Mouse (Mus musculus) MEL (cell line): Measurements from ENCODE around the gene Fhl5. TPM values are rescaled to one million over a fixed set of nuclear protein-coding genes. Genes with fewer than 3 reads are reported as not detected.

ENCODE experiments used
- DNase-seq: peaks from one replicate; pipeline ENCODE4 v3.0.0; 2011; ENCODE audit warnings: low read depth, low spot score
- H3K27ac ChIP-seq: 2 replicates; pipeline ENCODE4 v1.5.1; 2012; ENCODE audit warnings: low read depth, mild to moderate bottlenecking, control low read depth, low read length, moderate library complexity; ENCODE audit not compliant: control insufficient read depth
- H3K27me3 ChIP-seq, 2 experiments: fragments of 150-350 bp in 1 of 2; sonication (generic) in 1 of 2; 2 replicates each; pipeline ENCODE4 v1.6.1; 2012; ENCODE audit warnings: low read length in 2 of 2, mild to moderate bottlenecking in 2 of 2, improper control_type of control experiment in 1 of 2, moderate library complexity in 1 of 2; ENCODE audit not compliant: insufficient read depth in 2 of 2, control insufficient read depth in 1 of 2
- H3K36me3 ChIP-seq, 2 experiments: 2 replicates each; pipeline ENCODE4 v1.6.1; 2012 to 2014; ENCODE audit warnings: low read length in 2 of 2, improper control_type of control experiment in 1 of 2, inconsistent platforms in 1 of 2, mild to moderate bottlenecking in 1 of 2; ENCODE audit not compliant: insufficient read depth in 2 of 2, control insufficient read depth in 1 of 2
- H3K4me1 ChIP-seq, 2 experiments: fragments of 150-350 bp in 1 of 2; sonication (generic) in 1 of 2; 2 replicates each; pipeline ENCODE4 v1.6.1; 2012; ENCODE audit warnings: low read length in 2 of 2, improper control_type of control experiment in 1 of 2, mild to moderate bottlenecking in 1 of 2; ENCODE audit not compliant: insufficient read depth in 2 of 2, control insufficient read depth in 1 of 2
- H3K4me3 ChIP-seq, 2 experiments: fragments of 150-350 bp in 1 of 2; sonication (generic) in 1 of 2; 2 replicates each; pipeline ENCODE4 v1.5.1; 2012; ENCODE audit warnings: low read depth in 2 of 2, low read length in 2 of 2, mild to moderate bottlenecking in 2 of 2, moderate library complexity in 2 of 2, control low read depth in 1 of 2, improper control_type of control experiment in 1 of 2; ENCODE audit not compliant: control insufficient read depth in 1 of 2, insufficient read depth in 1 of 2
- H3K79me2 ChIP-seq: 2 replicates; pipeline ENCODE4 v1.6.1; 2012; ENCODE audit warnings: mild to moderate bottlenecking, low read length, moderate library complexity; ENCODE audit not compliant: control insufficient read depth, poor library complexity, insufficient read depth
- H3K9ac ChIP-seq: 2 replicates; pipeline ENCODE4 v1.6.1; 2012; ENCODE audit warnings: low read depth, mild to moderate bottlenecking, control low read depth, low read length, moderate library complexity; ENCODE audit not compliant: control insufficient read depth, poor library complexity, severe bottlenecking
- H3K9me3 ChIP-seq: fragments of 150-350 bp; sonication (generic); replicated peaks from 2 replicates; pipeline ENCODE4 v1.6.1; 2012; ENCODE audit warnings: mild to moderate bottlenecking, low read length, improper control_type of control experiment, moderate library complexity; ENCODE audit not compliant: insufficient read depth
- BHLHE40 ChIP-seq: IDR thresholded peaks from 2 replicates; pipeline ENCODE4 v1.6.1; 2012; ENCODE audit warnings: low read depth, mild to moderate bottlenecking, inconsistent platforms, low read length, improper control_type of control experiment, borderline replicate concordance
- CHD2 ChIP-seq: IDR thresholded peaks from 2 replicates; pipeline ENCODE4 v1.6.1; 2011; ENCODE audit warnings: low read length, improper control_type of control experiment
- CTCF ChIP-seq, 3 experiments: IDR thresholded peaks in 2 of 3; conservative IDR thresholded peaks in 1 of 3; 2 replicates each; pipeline ENCODE4 v1.5.1; 2011 to 2012; ENCODE audit warnings: low read length in 3 of 3, low read depth in 2 of 3, mild to moderate bottlenecking in 2 of 3, improper control_type of control experiment in 1 of 3, inconsistent platforms in 1 of 3, mixed read lengths in 1 of 3, moderate library complexity in 1 of 3; ENCODE audit not compliant: control insufficient read depth in 1 of 3, insufficient read depth in 1 of 3, poor library complexity in 1 of 3, severe bottlenecking in 1 of 3
- ETS1 ChIP-seq: IDR thresholded peaks from 2 replicates; pipeline ENCODE4 v1.6.1; 2012; ENCODE audit warnings: low read depth, mild to moderate bottlenecking, inconsistent platforms, low read length, improper control_type of control experiment, moderate library complexity
- HCFC1 ChIP-seq: IDR thresholded peaks from 2 replicates; pipeline ENCODE4 v1.6.1; 2012; ENCODE audit warnings: low read depth, mild to moderate bottlenecking, inconsistent platforms, low read length, improper control_type of control experiment, moderate library complexity
- JUND ChIP-seq: IDR thresholded peaks from 2 replicates; pipeline ENCODE4 v1.6.1; 2011; ENCODE audit warnings: low read depth, mild to moderate bottlenecking, improper control_type of control experiment, low read length
- MAFK ChIP-seq: IDR thresholded peaks from 2 replicates; pipeline ENCODE4 v1.6.1; 2011; ENCODE audit warnings: low read depth, mild to moderate bottlenecking, low read length, improper control_type of control experiment, borderline replicate concordance
- MYB ChIP-seq: IDR thresholded peaks from 2 replicates; pipeline ENCODE4 v1.6.1; 2011; ENCODE audit warnings: mild to moderate bottlenecking, low read depth, low read length, improper control_type of control experiment
- MYC ChIP-seq: IDR thresholded peaks from 2 replicates; pipeline ENCODE4 v1.6.1; 2011; ENCODE audit warnings: low read depth, mild to moderate bottlenecking, low read length, improper control_type of control experiment, moderate library complexity
- NRF1 ChIP-seq: IDR thresholded peaks from 2 replicates; pipeline ENCODE4 v1.6.1; 2014; ENCODE audit warnings: low read depth, mild to moderate bottlenecking, inconsistent platforms, low read length, improper control_type of control experiment, moderate library complexity; ENCODE audit not compliant: poor library complexity, insufficient read depth, severe bottlenecking
- POLR2A ChIP-seq, 2 experiments: IDR thresholded peaks; 2 replicates each; pipeline ENCODE4 v1.6.1; 2011 to 2012; ENCODE audit warnings: low read length in 2 of 2, mild to moderate bottlenecking in 2 of 2, control low read depth in 1 of 2, improper control_type of control experiment in 1 of 2, low read depth in 1 of 2, moderate library complexity in 1 of 2; ENCODE audit not compliant: control insufficient read depth in 1 of 2, insufficient read depth in 1 of 2, poor library complexity in 1 of 2
- SIN3A ChIP-seq: IDR thresholded peaks from 2 replicates; pipeline ENCODE4 v1.6.1; 2012; ENCODE audit warnings: low read length, improper control_type of control experiment, inconsistent platforms
- SMC3 ChIP-seq: IDR thresholded peaks from 2 replicates; pipeline ENCODE4 v1.6.1; 2011; ENCODE audit warnings: low read depth, low read length, improper control_type of control experiment
- TAL1 ChIP-seq: IDR thresholded peaks from 2 replicates; pipeline ENCODE4 v1.6.1; 2012; ENCODE audit warnings: mild to moderate bottlenecking, inconsistent platforms, low read length, moderate library complexity, mixed read lengths
- TCF12 ChIP-seq: IDR thresholded peaks from 2 replicates; pipeline ENCODE4 v1.6.1; 2014; ENCODE audit warnings: low read depth, mild to moderate bottlenecking, inconsistent platforms, low read length, improper control_type of control experiment, moderate library complexity
- UBTF ChIP-seq: IDR thresholded peaks from 2 replicates; pipeline ENCODE4 v1.6.1; 2012; ENCODE audit warnings: low read depth, mild to moderate bottlenecking, inconsistent platforms, low read length, improper control_type of control experiment, moderate library complexity, borderline replicate concordance; ENCODE audit not compliant: insufficient read depth
- USF1 ChIP-seq: IDR thresholded peaks from 2 replicates; pipeline ENCODE4 v1.6.1; 2014; ENCODE audit warnings: low read depth, mild to moderate bottlenecking, inconsistent platforms, low read length, improper control_type of control experiment, moderate library complexity
- USF2 ChIP-seq, 2 experiments: IDR thresholded peaks; 2 replicates each; pipeline ENCODE4 v1.6.1; 2011 to 2012; ENCODE audit warnings: improper control_type of control experiment in 2 of 2, low read length in 2 of 2, borderline replicate concordance in 1 of 2, inconsistent platforms in 1 of 2, low read depth in 1 of 2, mild to moderate bottlenecking in 1 of 2; ENCODE audit not compliant: insufficient read depth in 1 of 2
- ZNF384 ChIP-seq: IDR thresholded peaks from 2 replicates; pipeline ENCODE4 v1.6.1; 2012; ENCODE audit warnings: low read depth, mild to moderate bottlenecking, inconsistent platforms, low read length, improper control_type of control experiment
- polyA plus RNA-seq, 2 experiments: library from polyadenylated mRNA; stranded (reverse) in 1 of 2; unstranded in 1 of 2; fragments of >175 nt in 1 of 2; fragments of >200 nt in 1 of 2; gene quantifications; 2 replicates each; pipeline versions ENCODE4 v1.2.1 to v1.2.4; 2012; ENCODE audit warnings: low replicate concordance in 2 of 2, low read depth in 1 of 2; ENCODE audit not compliant: insufficient read length in 2 of 2, insufficient read depth in 1 of 2, missing spikeins in 1 of 2
- total RNA-seq: library from RNA; depleted of rRNA; stranded (reverse); fragments of 300-350 nt; gene quantifications from 2 replicates; pipeline ENCODE4 v1.2.3, GENCODE M21; 2012

The Fhl5 gene
- total and polyA plus RNA-seq, 3 experiments = not detected

GRCm38 (mm10) chr4:25272861-25273627 is 30.4 kb upstream of the Fhl5 start:
- no peaks in the 10 kb centered on the region for H3K79me2 ChIP-seq
- no peaks in the 10 kb centered on the region for H3K27me3 ChIP-seq
- H3K27ac ChIP-seq = no peak overlapping the region
- no peak overlapping the region for H3K9ac ChIP-seq
- no peaks in the 10 kb centered on the region for H3K9me3 ChIP-seq
- peaks cover 4 to 32% of the 10 kb centered on the region in 2 experiments for H3K36me3 ChIP-seq
- no peak for TF ChIP-seq POLR2A (IDR thresholded peaks at IDR 0.05; ENCODE audit: control insufficient read depth in 1 of 2, insufficient read depth in 1 of 2, low read depth in 1 of 2, low read length in 2 of 2, poor library complexity in 1 of 2)
- no peak for TF ChIP-seq CHD2
- no peak for TF ChIP-seq UBTF
- no peak for TF ChIP-seq JUND
- TF ChIP-seq ZNF384 = no peak
- TF ChIP-seq MAFK = peak; percentile 45; the same call in 1 of the 2 replicates
- TF ChIP-seq USF2 (IDR thresholded peaks at IDR 0.05; ENCODE audit: borderline replicate concordance in 1 of 2, insufficient read depth in 1 of 2, low read depth in 1 of 2, low read length in 2 of 2) = no peak
- TF ChIP-seq NRF1 = no peak
- no peak for DNase-seq
- no peaks in the 10 kb centered on the region for H3K4me1 ChIP-seq
- no peak overlapping the region for H3K4me3 ChIP-seq

GRCm38 (mm10) chr4:25271926-25272325 is 29.2 kb upstream of the Fhl5 start:
- H3K79me2 ChIP-seq = no peaks in the 10 kb centered on the region
- DNase-seq = no peak

More at GRCm38 (mm10) chr4:25271926-25272325, 29.2 kb upstream of the Fhl5 start:
- Histone ChIP-seq H3K9me3 (no peaks in the 10 kb centered on the region), H3K4me1 (peaks cover 3 to 6% of the 10 kb centered on the region in 2 experiments; a peak in 2 of 4 replicates), H3K27me3 (no peaks in the 10 kb centered on the region), H3K4me3 (no peak overlapping the region), H3K36me3 (peaks cover 14 to 23% of the 10 kb centered on the region in 2 experiments), H3K9ac (no peak overlapping the region), H3K27ac (no peak overlapping the region)
- TF ChIP-seq TAL1 (no peak), ETS1 (no peak), HCFC1 (no peak), USF1 (no peak), POLR2A (IDR thresholded peaks at IDR 0.05; ENCODE audit: control insufficient read depth in 1 of 2, insufficient read depth in 1 of 2, low read depth in 1 of 2, low read length in 2 of 2, poor library complexity in 1 of 2) (no peak), TCF12 (no peak), CTCF (IDR thresholded peaks at IDR 0.05 in 2 of 3, conservative IDR thresholded peaks at IDR 0.05 in 1 of 3; ENCODE audit: control insufficient read depth in 1 of 3, insufficient read depth in 1 of 3, low read depth in 2 of 3, low read length in 3 of 3, poor library complexity in 1 of 3, severe bottlenecking in 1 of 3) (no peak), MYC (no peak), BHLHE40 (no peak), MYB (no peak), SMC3 (no peak), SIN3A (no peak)
- TF ChIP-seq, all 39 proteins: peak for 0
